ENCODE assay signal across 8 mouse cellular contexts in the genomic region with DNA sequence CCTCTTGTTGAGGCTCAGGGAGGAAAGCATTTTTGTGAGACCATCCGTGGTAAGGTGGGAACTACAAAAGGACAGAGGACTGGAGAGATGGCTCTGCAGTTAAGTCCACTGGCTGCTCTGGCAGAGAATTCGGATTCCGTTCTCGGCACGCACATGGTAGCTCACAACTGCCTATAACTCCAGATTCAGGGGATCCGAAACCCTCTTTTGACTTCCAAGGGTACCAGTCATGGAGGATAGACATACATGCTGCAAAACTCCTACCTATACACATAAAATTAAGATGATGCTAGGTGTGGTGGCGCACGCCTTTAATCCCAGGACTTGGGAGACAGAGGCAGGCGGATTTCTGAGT. TPM values are rescaled to one million over a fixed set of nuclear protein-coding genes. Genes with fewer than 3 reads are reported as not detected.
DNase-seq lines count a peak whose midpoint lies in the region; ATAC-seq and TF ChIP-seq lines count a peak whose summit lies in the region.

No protein-coding gene starts in this region.

- H3K27ac ChIP-seq in liver, adult 2 months (replicated peaks; ENCODE audit: insufficient read depth, low read depth, low read length), result peak overlapping the region; percentile 78
- peak overlapping the region; percentile 63 for H3K27ac ChIP-seq in embryonic facial prominence, embryonic 13.5 days
- peak overlapping the region; percentile 13; the same call in 1 of the 2 replicates for H3K27ac ChIP-seq in intestine, embryonic 15.5 days
- no peak overlapping the region for H3K27ac ChIP-seq in neural tube, embryonic 12.5 days

- no peak for TF ChIP-seq CTCF in liver, adult 2 months (IDR thresholded peaks at IDR 0.05; ENCODE audit: low read depth, low read length)

- ATAC-seq in embryonic facial prominence, embryonic 13.5 days (ENCODE audit: insufficient number of reproducible peaks, insufficient read depth, low FRiP score, low TSS enrichment, low read depth), result no peak
- ATAC-seq in intestine, embryonic 15.5 days, result peak; percentile 64; the same call in 1 of the 2 replicates
- no peak for ATAC-seq in neural tube, embryonic 12.5 days (ENCODE audit: low FRiP score, low read depth)

- peaks cover 4% of the 10 kb centered on the region; the same call in 1 of the 2 replicates for H3K4me1 ChIP-seq in liver, adult 2 months (ENCODE audit: control insufficient read depth, insufficient read depth, low read length)
- H3K4me1 ChIP-seq in embryonic facial prominence, embryonic 13.5 days, result peaks cover 6% of the 10 kb centered on the region
- H3K4me1 ChIP-seq in intestine, embryonic 15.5 days (replicated peaks), result peaks cover 7% of the 10 kb centered on the region; the same call in 1 of the 2 replicates
- H3K4me1 ChIP-seq in neural tube, embryonic 12.5 days, result peaks cover 7% of the 10 kb centered on the region

- peak overlapping the region; percentile 68 for H3K4me2 ChIP-seq in embryonic facial prominence, embryonic 13.5 days
- H3K4me2 ChIP-seq in intestine, embryonic 15.5 days (replicated peaks), result peak overlapping the region; percentile 75
- H3K4me2 ChIP-seq in neural tube, embryonic 12.5 days (replicated peaks), result peak overlapping the region; percentile 85

- peak overlapping the region; percentile 63 for H3K9ac ChIP-seq in liver, adult 2 months (ENCODE audit: low read depth, low read length)
- peak overlapping the region; percentile 84 for H3K9ac ChIP-seq in embryonic facial prominence, embryonic 13.5 days
- peak overlapping the region; percentile 48 for H3K9ac ChIP-seq in intestine, embryonic 15.5 days
- peak overlapping the region; percentile 58 for H3K9ac ChIP-seq in neural tube, embryonic 12.5 days

- WGBS in liver, adult 2 months, result 20% methylated on average over 9 of the region's 9 CpGs
- WGBS in embryonic facial prominence, embryonic 13.5 days, result 30% methylated on average over 9 of the region's 9 CpGs
- WGBS in intestine, embryonic 15.5 days, result 25% methylated on average over 9 of the region's 9 CpGs
- WGBS in neural tube, embryonic 12.5 days, result 31% methylated on average over 9 of the region's 9 CpGs

- DNase-seq in liver, adult 2 months (ENCODE audit: extremely low read depth, low read depth, low spot score), result no peak
- DNase-seq in liver, result no peak
- no peak for DNase-seq in spleen, postnatal 10 days (ENCODE audit: low spot score in 2 of 2)
- no peak for DNase-seq in left cerebral cortex, adult 11 months (ENCODE audit: low spot score)
- DNase-seq in frontal cortex, postnatal 25 days (ENCODE audit: low spot score in 2 of 2), result no peak

- no peak for TF ChIP-seq POLR2A in liver, adult 2 months (IDR thresholded peaks at IDR 0.05; ENCODE audit: extremely low read depth, insufficient read depth, low read length)

- H3K27me3 ChIP-seq in liver, adult 2 months (ENCODE audit: control insufficient read depth, insufficient read depth, low read length), result no peaks in the 10 kb centered on the region
- no peaks in the 10 kb centered on the region for H3K27me3 ChIP-seq in embryonic facial prominence, embryonic 13.5 days
- H3K27me3 ChIP-seq in intestine, embryonic 15.5 days (replicated peaks), result no peaks in the 10 kb centered on the region
- no peaks in the 10 kb centered on the region for H3K27me3 ChIP-seq in neural tube, embryonic 12.5 days (replicated peaks)

- H3K36me3 ChIP-seq in liver, adult 2 months (ENCODE audit: control insufficient read depth, insufficient read depth, low read length), result peaks cover 13% of the 10 kb centered on the region
- H3K36me3 ChIP-seq in embryonic facial prominence, embryonic 13.5 days, result peaks cover 27% of the 10 kb centered on the region
- peaks cover 16% of the 10 kb centered on the region; the same call in 1 of the 2 replicates for H3K36me3 ChIP-seq in intestine, embryonic 15.5 days
- H3K36me3 ChIP-seq in neural tube, embryonic 12.5 days, result peaks cover 24% of the 10 kb centered on the region; the same call in 1 of the 2 replicates

- no peaks in the 10 kb centered on the region for H3K9me3 ChIP-seq in embryonic facial prominence, embryonic 13.5 days
- H3K9me3 ChIP-seq in intestine, embryonic 15.5 days, result no peaks in the 10 kb centered on the region
- H3K9me3 ChIP-seq in neural tube, embryonic 12.5 days, result no peaks in the 10 kb centered on the region

- H3K4me3 ChIP-seq in liver, adult 2 months (ENCODE audit: insufficient read depth, low read depth, low read length), result peak overlapping the region; percentile 56
- H3K4me3 ChIP-seq in embryonic facial prominence, embryonic 13.5 days, result peak overlapping the region; percentile 76
- H3K4me3 ChIP-seq in intestine, embryonic 15.5 days (replicated peaks), result peak overlapping the region; percentile 68
- peak overlapping the region; percentile 73 for H3K4me3 ChIP-seq in neural tube, embryonic 12.5 days

- peaks cover 3% of the 10 kb centered on the region; the same call in 1 of the 2 replicates for H3K79me2 ChIP-seq in liver, adult 2 months (ENCODE audit: control insufficient read depth, insufficient read depth, low read length)

RNA-seq across cellular contexts. Expression of gene Timm44, which starts 0.4 kb away (rescaled TPM):
- total RNA-seq in liver, adult 2 months (2014; rRNA removed), result 39.0 and 41.5 TPM in 2 replicates
- polyA plus RNA-seq in liver, adult 2 months (2012; rRNA removed), result 51.6 and 61.2 TPM in 2 replicates
- 65.7 and 67.6 TPM in 2 replicates for polyA plus RNA-seq in embryonic facial prominence, embryonic 13.5 days (2015; fragmentation: Nextera tagmentation; extraction: Ambion mirVana)
- 65.8 and 69.7 TPM in 2 replicates for polyA plus RNA-seq in intestine, embryonic 15.5 days (2015; fragmentation: Nextera tagmentation; extraction: Ambion mirVana)
- polyA plus RNA-seq in neural tube, embryonic 12.5 days (2016; fragmentation: Nextera tagmentation; extraction: Ambion mirVana), result 44.9 and 53.2 TPM in 2 replicates

RNA-seq across cellular contexts. Expression of gene Ctxn1, which starts 17.0 kb away (rescaled TPM):
- 0.28 TPM in 1 of 2 replicates, not detected in the other for total RNA-seq in liver, adult 2 months (2014; rRNA removed)
- 0.98 and 2.0 TPM in 2 replicates for polyA plus RNA-seq in liver, adult 2 months (2012; rRNA removed)
- polyA plus RNA-seq in embryonic facial prominence, embryonic 13.5 days (2015; fragmentation: Nextera tagmentation; extraction: Ambion mirVana), result 104 and 110 TPM in 2 replicates
- polyA plus RNA-seq in intestine, embryonic 15.5 days (2015; fragmentation: Nextera tagmentation; extraction: Ambion mirVana), result 63.1 and 63.9 TPM in 2 replicates
- polyA plus RNA-seq in neural tube, embryonic 12.5 days (2016; fragmentation: Nextera tagmentation; extraction: Ambion mirVana), result 209 and 218 TPM in 2 replicates

RNA-seq across cellular contexts. Expression of gene Snapc2, which starts 23.2 kb away (rescaled TPM):
- total RNA-seq in liver, adult 2 months (2014; rRNA removed), result 6.7 and 8.7 TPM in 2 replicates
- polyA plus RNA-seq in liver, adult 2 months (2012; rRNA removed), result 18.8 and 22.2 TPM in 2 replicates
- polyA plus RNA-seq in embryonic facial prominence, embryonic 13.5 days (2015; fragmentation: Nextera tagmentation; extraction: Ambion mirVana), result 56.1 and 65.7 TPM in 2 replicates
- polyA plus RNA-seq in intestine, embryonic 15.5 days (2015; fragmentation: Nextera tagmentation; extraction: Ambion mirVana), result 46.0 and 46.2 TPM in 2 replicates
- polyA plus RNA-seq in neural tube, embryonic 12.5 days (2016; fragmentation: Nextera tagmentation; extraction: Ambion mirVana), result 60.6 and 63.2 TPM in 2 replicates

RNA-seq across cellular contexts. Expression of gene Tgfbr3l, which starts 28.1 kb away (rescaled TPM):
- total RNA-seq in liver, adult 2 months (2014; rRNA removed), result 3.2 and 4.2 TPM in 2 replicates
- 18.2 and 35.1 TPM in 2 replicates for polyA plus RNA-seq in liver, adult 2 months (2012; rRNA removed)
- 4.6 and 7.3 TPM in 2 replicates for polyA plus RNA-seq in embryonic facial prominence, embryonic 13.5 days (2015; fragmentation: Nextera tagmentation; extraction: Ambion mirVana)
- polyA plus RNA-seq in intestine, embryonic 15.5 days (2015; fragmentation: Nextera tagmentation; extraction: Ambion mirVana), result 2.3 and 3.0 TPM in 2 replicates
- polyA plus RNA-seq in neural tube, embryonic 12.5 days (2016; fragmentation: Nextera tagmentation; extraction: Ambion mirVana), result 5.4 and 8.1 TPM in 2 replicates

RNA-seq across cellular contexts. Expression of gene Gm49320, which starts 37.4 kb away (rescaled TPM):
- 0.07 TPM in 1 of 2 replicates, not detected in the other for total RNA-seq in liver, adult 2 months (2014; rRNA removed)
- 0.17 and 2.3 TPM in 2 replicates for polyA plus RNA-seq in liver, adult 2 months (2012; rRNA removed)
- 1.8 and 2.0 TPM in 2 replicates for polyA plus RNA-seq in embryonic facial prominence, embryonic 13.5 days (2015; fragmentation: Nextera tagmentation; extraction: Ambion mirVana)
- 0.34 and 0.87 TPM in 2 replicates for polyA plus RNA-seq in intestine, embryonic 15.5 days (2015; fragmentation: Nextera tagmentation; extraction: Ambion mirVana)
- 1.2 and 1.5 TPM in 2 replicates for polyA plus RNA-seq in neural tube, embryonic 12.5 days (2016; fragmentation: Nextera tagmentation; extraction: Ambion mirVana)

Comparison
In these comparisons a context has a peak if more than half of its experiments do, and no peak if none do; other contexts are left out.
1. RNA of gene Ctxn1, which starts 17.0 kb away (polyA plus RNA-seq): 209 to 218 TPM in neural tube, embryonic 12.5 days, 104 to 110 TPM in embryonic facial prominence, embryonic 13.5 days and 63.1 to 63.9 TPM in intestine, embryonic 15.5 days; 0.98 to 2.0 TPM in liver, adult 2 months; every median in the first group is over 10 times any median in the second.
2. Peak in every context shown above with its lines, with median percentiles within 50 percentile points of each other: H3K4me3 ChIP-seq, H3K9ac ChIP-seq and H3K4me2 ChIP-seq.